Mouse (Mus musculus): ENCODE data around the gene Tshz2. TPM values are rescaled to one million over a fixed set of nuclear protein-coding genes. Genes with fewer than 3 reads are reported as not detected.
A peak's percentile ranks its signal among the peaks of the same experiment; 100 is the strongest.

Tshz2 gene
- total RNA-seq, 2 experiments from 2014 or later = 11.4 to 12.0 TPM

DNA sequence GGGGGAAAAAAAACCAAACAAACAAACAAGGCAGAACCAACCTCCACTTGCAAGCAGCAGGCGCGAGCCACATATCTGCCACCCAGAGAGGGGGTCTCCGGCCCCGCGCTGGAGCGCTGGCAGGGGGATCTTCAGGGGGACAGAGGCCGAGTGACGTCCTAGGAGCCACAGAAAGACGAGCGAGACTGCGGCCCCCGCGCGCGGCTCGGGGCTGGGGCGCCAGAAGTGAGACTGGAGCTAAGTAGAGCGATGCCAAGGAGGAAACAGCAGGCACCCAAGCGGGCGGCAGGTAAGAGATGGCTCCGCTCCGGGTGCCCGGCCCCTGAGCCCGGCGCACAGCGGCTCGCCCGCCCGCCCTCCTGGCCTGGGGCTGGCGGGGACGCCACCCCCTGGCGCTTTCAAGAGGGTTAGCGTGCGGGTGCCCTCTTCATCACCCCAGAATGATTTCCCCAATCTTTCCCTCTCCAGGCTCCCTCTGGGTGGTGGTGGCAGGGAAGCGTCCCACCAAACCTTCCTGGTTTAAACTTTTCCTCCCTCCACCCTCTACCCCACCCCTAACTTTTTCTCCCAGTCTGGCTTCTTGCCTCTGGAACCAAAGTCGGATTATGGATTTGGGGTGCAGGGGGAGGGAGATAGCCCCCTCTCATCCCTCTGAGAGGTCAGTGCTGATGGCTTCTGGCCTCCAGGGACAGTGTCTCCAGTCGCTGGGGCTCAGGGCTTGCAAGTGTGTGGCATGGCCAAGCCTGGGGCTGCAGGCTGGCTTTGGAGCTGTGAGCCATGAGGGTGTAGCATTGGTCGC is 877 bp downstream of the Tshz2 start:
- peak; percentile 44 to 61 for DNase-seq

- DNase-seq = peak in 1 of 2 experiments; percentile 28
These were observed 2.0 kb downstream of the Tshz2 start for GRCm38 (mm10) chr2:169634619-169635382.

DNA sequence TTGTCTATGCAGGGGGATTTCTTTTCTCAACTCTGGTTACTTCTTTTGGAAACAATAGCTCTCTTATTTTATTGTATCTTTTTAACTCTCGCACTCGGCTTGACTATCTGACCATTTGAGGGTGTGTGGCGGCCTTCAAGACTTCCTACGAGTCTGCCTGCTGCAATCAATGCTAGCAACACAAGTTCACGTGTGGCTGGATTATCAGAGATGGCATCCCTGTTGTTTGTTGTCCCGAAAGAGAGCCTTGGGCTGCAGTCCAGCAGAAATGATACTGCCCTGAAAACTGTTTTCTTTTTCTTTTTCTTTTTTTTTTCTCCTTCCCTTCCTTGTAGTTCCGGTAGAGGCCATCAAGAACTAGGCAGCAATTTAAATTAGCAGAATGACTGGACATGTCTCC is 2.6 kb downstream of the Tshz2 start:
- DNase-seq = peak in 1 of 2 experiments; percentile 29

- DNase-seq = no peak
These were observed 3.6 kb downstream of the Tshz2 start for GRCm38 (mm10) chr2:169636414-169636813.

- DNase-seq = no peak
These were observed 8.7 kb downstream of the Tshz2 start for GRCm38 (mm10) chr2:169641547-169641946.

DNA sequence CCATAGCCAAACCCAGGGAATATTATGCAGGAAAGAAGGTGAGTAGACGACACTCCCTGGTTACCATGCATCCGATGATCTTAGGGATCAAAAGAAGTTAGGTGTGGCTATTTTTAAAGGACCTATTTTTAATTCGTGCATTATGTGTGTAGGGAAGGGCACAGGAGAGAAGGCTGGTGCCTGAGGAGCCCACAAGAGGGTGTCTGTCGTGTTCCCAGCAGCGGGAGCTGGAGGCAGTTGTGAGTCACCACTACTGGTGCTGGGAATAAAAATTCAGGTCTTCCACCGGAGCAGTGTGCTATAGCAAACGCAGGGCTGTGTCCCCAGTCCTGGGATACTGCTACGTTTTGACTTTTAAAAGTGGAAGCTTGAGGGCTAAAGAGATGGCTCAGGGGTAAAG is 9.6 kb downstream of the Tshz2 start:
- DNase-seq = no peak

GRCm38 (mm10) chr2:169647091-169647490 is 14.3 kb downstream of the Tshz2 start:
- no peak for DNase-seq

- no peak for DNase-seq
These were observed 16.6 kb downstream of the Tshz2 start for GRCm38 (mm10) chr2:169649262-169649885.

- no peak for DNase-seq
These were observed 20.5 kb downstream of the Tshz2 start for GRCm38 (mm10) chr2:169653282-169653681.

- DNase-seq = no peak
These were observed 31.0 kb downstream of the Tshz2 start for GRCm38 (mm10) chr2:169663792-169664191.

DNA sequence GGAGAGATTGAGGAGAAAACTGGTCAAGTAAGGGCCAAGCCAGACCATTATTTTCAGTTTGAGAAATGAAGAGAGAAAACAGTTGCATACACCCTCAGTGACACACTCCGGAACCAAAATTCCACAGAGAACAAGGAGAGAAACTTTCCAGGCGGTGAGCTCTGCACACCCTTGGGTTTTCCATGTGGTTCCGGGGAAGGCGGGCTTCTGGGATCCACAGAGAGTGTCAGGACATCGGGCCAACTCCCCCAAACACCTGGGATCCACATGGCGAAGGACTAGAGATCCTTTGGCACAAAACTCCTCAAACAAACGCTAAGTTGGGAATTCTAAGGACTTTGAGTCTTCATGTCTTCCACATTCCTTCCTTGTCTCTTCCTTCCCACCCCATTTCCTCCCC is 38.5 kb downstream of the Tshz2 start:
- DNase-seq = no peak

DNA sequence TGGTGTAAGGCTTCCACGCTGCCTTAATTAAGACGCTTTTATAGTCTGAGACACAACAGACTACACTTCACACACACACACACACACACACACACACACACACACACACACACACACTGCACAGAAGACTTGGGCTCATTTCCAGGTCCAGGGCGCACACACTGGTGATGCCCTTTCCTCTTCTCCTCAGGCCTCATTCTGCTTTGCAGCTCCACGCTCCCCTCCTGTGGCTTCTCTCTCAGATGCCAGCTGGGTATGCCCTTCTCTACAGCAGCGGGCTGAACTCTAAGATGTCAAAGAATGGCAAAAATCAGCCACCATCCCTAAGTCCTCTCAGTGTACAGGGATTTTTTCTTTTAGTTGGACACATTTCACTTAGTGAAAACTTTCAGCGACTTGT is 41.0 kb downstream of the Tshz2 start:
- no peak for DNase-seq

DNA sequence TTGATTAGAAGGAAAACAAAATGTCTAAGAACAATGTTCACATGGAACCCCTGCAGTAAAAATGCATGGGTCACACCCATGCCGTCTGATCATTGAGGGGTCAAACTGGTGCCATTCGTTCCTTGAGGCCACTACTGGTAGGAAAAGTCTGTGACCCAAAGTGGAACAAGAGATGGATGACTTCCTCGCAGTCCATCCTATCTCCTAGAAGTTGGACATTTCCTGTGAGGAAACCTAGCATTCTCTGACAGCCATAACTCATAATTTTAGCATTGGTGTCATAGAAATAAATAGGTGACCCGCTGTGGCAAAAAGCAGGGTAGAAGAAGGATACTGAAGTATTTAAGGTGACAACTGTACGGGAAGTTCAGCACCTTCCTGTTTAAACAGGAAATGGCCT is 41.4 kb downstream of the Tshz2 start:
- no peak for DNase-seq

- DNase-seq = no peak
These were observed 46.5 kb downstream of the Tshz2 start for GRCm38 (mm10) chr2:169679264-169679663.

DNA sequence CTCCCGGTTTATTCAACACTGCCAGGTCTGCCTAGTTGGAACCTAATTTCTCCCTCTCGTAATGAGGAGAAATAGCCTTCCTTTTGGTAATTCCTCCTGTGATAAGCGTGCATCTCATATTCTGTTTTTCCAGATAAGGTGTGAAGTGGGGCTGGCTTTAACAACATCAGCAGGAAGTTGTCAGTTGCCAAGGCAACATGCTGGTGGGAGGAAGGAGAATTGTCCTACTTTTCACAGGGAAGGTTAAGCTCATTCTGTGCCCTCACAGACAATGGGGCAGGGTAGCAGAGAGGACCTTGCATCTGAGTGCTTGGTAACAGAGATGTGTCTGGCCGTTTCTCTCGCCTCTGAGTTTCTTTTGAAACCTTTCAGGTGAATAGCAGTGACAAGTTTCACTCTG is 47.1 kb downstream of the Tshz2 start:
- DNase-seq = no peak

DNA sequence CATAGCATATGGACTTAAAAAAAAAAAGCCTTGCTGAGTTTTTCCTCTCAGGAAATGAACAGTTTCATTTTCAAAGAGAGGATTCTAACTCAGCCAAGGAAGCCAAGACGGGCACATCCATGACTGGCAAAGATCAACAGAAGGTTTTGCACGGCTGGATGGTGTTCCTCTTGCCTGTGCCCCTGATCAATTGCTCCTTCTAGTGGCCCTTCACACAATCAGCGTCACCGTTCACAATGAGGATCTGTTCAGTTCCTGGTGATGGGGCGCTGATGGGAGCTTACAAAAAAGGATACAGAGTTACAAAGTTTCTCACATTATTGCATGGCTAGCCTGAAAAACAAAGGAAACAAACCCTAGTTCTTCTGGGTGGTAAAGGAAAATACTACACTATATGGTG is 52.4 kb downstream of the Tshz2 start:
- DNase-seq = no peak

- no peak for DNase-seq
These were observed 52.9 kb downstream of the Tshz2 start for GRCm38 (mm10) chr2:169685747-169686146.

GRCm38 (mm10) chr2:169686697-169687430 is 54.1 kb downstream of the Tshz2 start:
- no peak for DNase-seq

DNA sequence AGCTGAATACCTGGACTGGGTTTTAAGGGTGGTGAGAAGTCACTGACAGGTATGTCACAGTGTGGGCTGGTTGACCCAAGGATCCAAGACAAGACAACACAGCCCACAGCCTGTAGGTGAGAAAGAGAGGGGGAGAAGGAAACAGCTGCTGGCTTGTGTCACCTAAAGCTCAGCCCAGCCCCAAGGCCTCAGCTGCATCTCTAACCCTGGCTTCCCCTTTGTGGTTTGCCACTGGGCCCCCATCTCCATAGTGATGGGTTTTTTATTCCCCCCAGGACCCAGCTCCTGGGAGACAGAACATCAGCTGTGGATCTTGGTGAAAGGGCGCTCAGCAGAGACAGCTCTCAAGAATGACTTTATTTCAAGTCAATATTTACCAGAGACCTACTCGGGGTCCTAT is 57.2 kb downstream of the Tshz2 start:
- DNase-seq = no peak

DNA sequence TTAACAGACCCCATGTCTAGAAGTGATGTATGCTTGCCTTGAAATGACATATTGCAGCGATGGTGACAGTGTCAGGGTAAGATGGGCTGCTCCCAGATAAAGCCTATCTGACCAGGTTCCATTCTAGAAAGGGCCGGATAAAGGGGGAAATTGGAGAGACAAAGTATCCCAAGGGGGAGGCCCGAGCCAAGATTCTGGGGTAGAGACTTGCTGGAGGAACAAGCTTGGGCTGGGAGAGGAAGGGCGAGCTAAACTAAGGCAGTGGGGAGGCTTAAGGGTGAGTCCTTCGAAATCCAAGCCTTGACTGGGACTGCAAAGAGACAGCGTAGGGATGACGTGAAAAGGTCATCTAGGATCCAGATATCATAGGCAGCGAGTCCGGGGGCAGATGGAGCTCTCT is 61.7 kb downstream of the Tshz2 start:
- peak; percentile 50 to 58 for DNase-seq

DNA sequence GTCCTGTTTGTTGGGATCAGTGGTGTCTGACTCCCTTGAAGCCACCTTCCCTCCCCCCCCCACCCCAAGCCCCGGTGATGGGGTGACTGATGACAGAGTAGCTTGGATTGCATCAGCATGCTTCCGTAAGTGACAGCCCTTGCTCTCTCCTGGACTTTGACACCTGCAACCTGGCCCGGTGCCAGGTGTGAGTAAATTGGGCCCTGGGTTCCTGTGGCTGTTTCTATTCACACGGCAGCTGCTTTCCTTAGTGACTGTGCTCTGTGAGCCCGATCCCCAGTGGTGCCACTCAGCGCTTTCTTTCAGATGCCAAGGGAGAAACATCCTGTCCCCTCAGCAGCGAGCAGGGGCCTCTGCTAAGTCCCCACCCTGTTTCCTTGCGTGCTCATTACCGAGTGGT is 62.2 kb downstream of the Tshz2 start:
- no peak for DNase-seq

GRCm38 (mm10) chr2:169699141-169699540 is 66.3 kb downstream of the Tshz2 start:
- no peak for DNase-seq
